Mouse (Mus musculus): ENCODE measurements around the gene Fosl2.

DNA sequence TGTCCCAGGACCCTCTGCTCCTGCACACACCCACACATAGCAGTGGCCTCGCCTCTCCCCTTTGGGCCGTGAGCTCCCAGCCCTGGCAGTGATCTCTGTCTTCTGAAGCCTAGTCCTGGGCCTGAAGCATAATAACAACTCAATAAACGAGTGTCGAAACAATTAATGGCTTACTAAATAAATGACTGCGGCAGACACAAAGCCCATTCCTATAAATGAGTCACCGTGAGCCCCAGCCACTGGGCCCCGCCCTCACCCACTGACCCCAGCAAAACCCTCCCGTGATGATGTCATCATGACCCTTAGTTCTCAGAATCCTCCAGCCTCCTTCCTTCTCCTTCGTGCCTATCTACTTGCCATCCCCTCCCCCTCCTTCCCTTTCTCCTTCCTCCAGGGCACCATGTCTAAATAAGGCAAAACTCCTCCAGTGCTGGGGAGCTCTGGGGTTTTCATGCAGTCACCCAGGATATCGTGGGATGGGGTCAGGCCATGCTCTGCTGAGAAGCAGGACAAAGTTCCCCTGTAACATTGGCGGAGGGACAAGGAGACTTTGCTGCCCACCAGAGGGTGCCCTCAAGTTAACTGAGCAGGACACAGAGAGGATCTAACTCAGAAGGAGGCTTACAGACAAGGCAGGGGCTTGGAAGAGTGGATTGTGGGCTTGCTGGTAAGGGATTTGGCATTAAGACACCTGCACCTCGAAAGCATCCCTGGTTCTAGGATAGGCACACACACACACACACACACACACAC lies 60.4 kb downstream of the Fosl2 start:
- TF ChIP-seq CTCF (IDR thresholded peaks at IDR 0.05; ENCODE audit: low read depth): no peak
- TF ChIP-seq EP300 (IDR thresholded peaks at IDR 0.05; ENCODE audit: low read depth): no peak
